In genomic region chr13:110563967-110564366, GRCm38 (mm10) we compare ENCODE assay signal across 9 mouse cellular contexts.
DNase-seq lines count a peak whose midpoint lies in the region; ATAC-seq lines count a peak whose summit lies in the region.
"Had no signal": no experiment of that assay in that cellular context is flagged by ENCODE, and none has a peak within 500 bp of the region (broad histone marks: within the 10 kb centered on the region; RNA-seq: fewer than 3 reads in every experiment).

No protein-coding gene starts in this region.

- no peak overlapping the region for H3K27ac ChIP-seq in kidney, embryonic 15.5 days
- H3K27ac ChIP-seq: macrophage had no signal

- DNase-seq in ovary, postnatal 36 days (ENCODE audit: low spot score) = peak; percentile 4
- no peak for DNase-seq in ovary, adult 18-20 months (ENCODE audit: low spot score)
- DNase-seq in lung, postnatal 36 days = peak; percentile 80
- DNase-seq in thymus, postnatal 4 days = peak; percentile 45
- DNase-seq in ovary, postnatal 10 days (ENCODE audit: low spot score) = no peak
- DNase-seq in layer of hippocampus, adult 18-20 months (ENCODE audit: low spot score in 2 of 2) = no peak
- DNase-seq in cerebellum, postnatal 10 days = no peak

- no peak overlapping the region for H3K4me2 ChIP-seq in kidney, embryonic 15.5 days

- H3K4me3 ChIP-seq in kidney, embryonic 15.5 days (replicated peaks) = no peak overlapping the region

- no peaks in the 10 kb centered on the region for H3K27me3 ChIP-seq in kidney, embryonic 15.5 days

- peaks cover 7% of the 10 kb centered on the region for H3K4me1 ChIP-seq in kidney, embryonic 15.5 days

- no peak overlapping the region for H3K9ac ChIP-seq in kidney, embryonic 15.5 days

- ATAC-seq in kidney, embryonic 15.5 days (replicated peaks; ENCODE audit: low FRiP score) = peak; percentile 69; the same call in 1 of the 2 replicates

- no peaks in the 10 kb centered on the region for H3K9me3 ChIP-seq in kidney, embryonic 15.5 days (replicated peaks)

- WGBS in kidney, embryonic 15.5 days = 23% methylated on average over 9 of the region's 9 CpGs

- H3K36me3 ChIP-seq in kidney, embryonic 15.5 days = no peaks in the 10 kb centered on the region

Comparison
In these comparisons a context has a peak if more than half of its experiments do, and no peak if none do; other contexts are left out.
1. DNase-seq: peak in ovary, postnatal 36 days (single experiment), lung, postnatal 36 days (single experiment) and thymus, postnatal 4 days (single experiment); none in ovary, adult 18-20 months (single experiment), ovary, postnatal 10 days (single experiment), layer of hippocampus, adult 18-20 months (0 of 2) and cerebellum, postnatal 10 days (0 of 2).